Mouse (Mus musculus): Measurements from ENCODE around the gene Sycp2. TPM values are rescaled to one million over a fixed set of nuclear protein-coding genes. Genes with fewer than 3 reads are reported as not detected.
"Not testable (repeated sequence)": the region's sequence is repeated elsewhere in the genome, so short reads cannot be mapped to it uniquely, and the experiment has no call there.

Sycp2 gene
- total RNA-seq, 2 experiments from 2014 or later: 0.79 to 1.3 TPM

GRCm38 (mm10) chr2:178415150-178415448, 7.6 kb upstream of the Sycp2 start:
- intact Hi-C loops (cut with DNase I): no loop called here
- no peak for DNase-seq (ENCODE audit: low spot score in 2 of 2)

DNA sequence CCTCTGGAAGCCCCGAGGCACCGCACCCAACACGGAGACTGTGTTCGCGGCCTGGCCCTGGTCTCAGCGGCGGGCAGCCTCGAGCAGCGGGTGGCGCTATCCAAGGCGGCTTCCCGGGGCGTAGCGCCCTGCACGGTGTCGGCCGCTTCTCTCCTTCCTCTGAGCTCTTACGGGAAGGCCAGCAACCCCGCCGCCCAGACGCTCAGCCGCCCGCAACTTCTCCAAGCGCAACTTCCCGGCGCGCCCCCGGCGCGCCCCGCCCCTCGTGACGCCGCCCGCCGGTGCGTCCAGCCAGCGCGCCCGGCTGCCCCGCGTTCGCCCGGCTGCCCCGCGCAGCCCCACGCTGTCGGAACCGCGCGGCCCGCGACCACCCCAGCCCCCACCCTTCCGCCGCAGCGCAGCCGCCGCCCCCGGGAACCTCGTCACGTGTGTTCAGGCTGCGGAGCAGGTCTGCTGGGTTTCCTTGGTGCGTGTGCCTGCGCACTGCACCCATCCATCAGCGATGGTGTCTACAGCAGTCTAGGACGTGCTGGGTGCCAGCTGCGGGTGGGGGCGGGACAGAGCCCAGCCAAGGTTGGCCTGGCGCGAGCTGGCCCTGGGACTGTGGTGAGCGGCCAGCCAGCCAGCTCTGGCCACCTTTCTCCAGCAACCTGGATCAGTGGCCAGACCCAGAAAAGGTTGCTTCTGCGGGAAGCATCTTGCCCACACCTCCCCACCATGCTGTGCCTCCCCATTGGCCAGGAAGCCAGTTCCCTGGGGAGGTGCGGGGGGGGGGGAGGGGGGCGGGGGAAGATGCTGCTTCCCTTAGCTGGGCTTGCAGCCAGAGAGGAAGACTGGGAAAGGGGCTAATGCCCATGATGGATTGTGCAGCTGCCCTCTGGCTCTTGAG, 7.0 kb upstream of the Sycp2 start, which contains the start of the genes Ppp1r3d and Fam217b:
TSS of gene Ppp1r3d (minus strand) at position 212 of the 889 bp plus-strand sequence.
TSS of gene Fam217b (plus strand) at position 264 of the 889 bp plus-strand sequence.
- intact Hi-C loops (cut with DNase I): no loop called here
- DNase-seq (ENCODE audit: low spot score in 2 of 2): peak; percentile 75 to 81

DNA sequence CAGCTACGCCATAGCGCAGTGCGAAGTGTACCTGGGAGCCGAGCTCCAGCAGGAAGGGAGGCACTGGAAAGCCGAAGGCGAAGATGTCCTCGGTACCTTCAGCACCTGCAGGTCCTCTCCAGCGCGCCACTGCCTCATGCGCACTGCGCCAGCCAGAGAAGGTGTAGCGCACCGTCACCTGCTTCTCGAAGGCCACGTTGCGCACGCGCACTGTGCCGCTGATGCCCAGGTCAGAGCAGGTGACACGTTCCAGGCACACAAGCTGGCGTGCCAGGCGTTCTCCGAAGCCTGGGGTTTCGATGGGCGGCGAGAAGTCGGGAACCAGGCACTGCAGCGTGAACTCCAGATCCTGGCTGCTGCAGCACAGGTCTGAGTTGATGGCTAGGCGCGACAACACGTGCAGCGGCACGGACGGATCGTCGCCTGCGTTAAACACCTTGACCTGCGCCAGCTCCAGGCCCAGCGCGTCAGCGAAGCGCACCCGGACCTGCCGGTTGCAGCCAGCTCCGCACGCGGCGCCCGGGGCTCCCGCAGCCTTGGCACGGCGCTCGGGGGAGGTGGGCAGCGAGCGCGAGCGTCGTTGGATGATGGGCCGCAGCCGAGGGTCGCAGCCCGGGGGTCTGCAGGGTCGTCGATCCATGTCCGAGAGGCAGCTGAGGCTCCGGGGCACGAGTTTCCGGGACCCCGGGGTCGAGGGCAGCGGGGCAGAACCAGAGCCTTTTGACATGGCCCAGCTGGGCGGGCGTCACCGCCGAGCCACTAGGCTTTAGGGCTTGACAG, 6.2 kb upstream of the Sycp2 start:
- intact Hi-C loops (cut with DNase I): no loop called here
- DNase-seq (ENCODE audit: low spot score in 2 of 2): peak; percentile 61 to 71

DNA sequence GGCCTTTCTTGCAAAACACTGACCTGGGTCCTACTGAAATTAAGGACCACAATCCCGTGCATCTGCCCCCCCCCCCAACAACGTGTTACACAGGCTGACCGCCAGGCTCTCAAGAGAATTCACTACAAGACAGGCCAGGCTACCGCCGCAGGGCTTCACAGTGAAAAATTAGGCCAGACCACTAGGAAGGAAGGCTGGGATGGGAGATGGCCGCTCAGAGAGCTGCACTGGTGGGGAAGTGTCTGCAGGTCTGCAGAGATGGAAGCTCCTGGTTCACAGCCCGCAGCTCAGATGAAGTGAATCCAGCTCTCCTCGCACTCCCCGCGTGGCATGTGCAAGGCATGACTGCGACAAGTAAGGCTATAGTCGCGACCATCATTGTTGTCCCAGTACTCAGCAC, 5.6 kb upstream of the Sycp2 start:
- no peak for DNase-seq (ENCODE audit: low spot score in 2 of 2)
- intact Hi-C loops (cut with DNase I): no loop called here

DNA sequence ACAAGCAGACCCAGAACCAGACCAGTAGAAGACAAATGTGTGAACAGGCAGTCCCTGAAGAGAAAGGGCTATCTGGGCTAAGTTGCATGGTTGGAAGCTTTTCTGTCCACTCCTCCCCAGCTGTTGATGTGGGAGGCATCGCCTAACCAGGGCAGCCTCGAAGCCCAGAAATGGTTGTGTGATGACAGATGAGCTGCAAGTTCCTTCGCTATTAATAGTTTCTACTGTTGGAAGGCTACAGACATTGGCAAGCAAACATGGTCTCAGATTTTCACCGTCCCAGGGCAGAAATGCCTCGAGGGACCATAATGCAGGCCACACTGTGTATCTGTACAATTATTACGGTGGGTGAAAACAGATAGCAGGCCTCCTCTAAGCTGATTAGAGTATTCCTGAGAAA, 5.1 kb upstream of the Sycp2 start:
- peak; percentile 35 to 58 for DNase-seq (ENCODE audit: low spot score in 2 of 2)
- intact Hi-C loops (cut with DNase I): no loop called here

GRCm38 (mm10) chr2:178410286-178410685, 2.8 kb upstream of the Sycp2 start:
- intact Hi-C loops (cut with DNase I): no loop called here
- no peak for DNase-seq (ENCODE audit: low spot score in 2 of 2)

DNA sequence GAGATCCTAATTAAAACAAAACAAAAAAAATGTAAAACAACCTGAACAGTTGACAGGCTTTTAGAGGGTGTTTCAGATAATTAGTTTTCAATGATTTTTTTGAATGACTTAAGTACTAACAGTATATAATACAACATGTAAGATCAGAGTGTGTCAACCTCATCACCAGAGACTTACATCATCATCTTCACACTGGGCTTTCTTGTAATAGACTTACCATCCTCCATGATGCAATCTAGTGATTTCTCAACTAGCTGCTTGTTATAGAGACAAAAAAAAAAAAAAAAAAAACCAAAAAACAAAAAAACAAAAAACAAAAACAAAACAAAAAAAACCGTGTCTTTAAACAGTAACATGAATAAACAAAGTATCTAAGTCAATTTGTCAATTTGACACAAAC, 1.5 kb upstream of the Sycp2 start:
- DNase-seq (ENCODE audit: low spot score in 2 of 2): no peak
- intact Hi-C loops (cut with DNase I): no loop called here

- DNase-seq (ENCODE audit: low spot score in 2 of 2): no peak
- intact Hi-C loops (cut with DNase I): no loop called here
These were observed 64.9 kb downstream of the Sycp2 start for GRCm38 (mm10) chr2:178342597-178342996.

- DNase-seq (ENCODE audit: low spot score in 2 of 2); intact Hi-C loops (cut with DNase I): not testable (repeated sequence)
These were observed 65.4 kb downstream of the Sycp2 start for GRCm38 (mm10) chr2:178342105-178342504.

DNA sequence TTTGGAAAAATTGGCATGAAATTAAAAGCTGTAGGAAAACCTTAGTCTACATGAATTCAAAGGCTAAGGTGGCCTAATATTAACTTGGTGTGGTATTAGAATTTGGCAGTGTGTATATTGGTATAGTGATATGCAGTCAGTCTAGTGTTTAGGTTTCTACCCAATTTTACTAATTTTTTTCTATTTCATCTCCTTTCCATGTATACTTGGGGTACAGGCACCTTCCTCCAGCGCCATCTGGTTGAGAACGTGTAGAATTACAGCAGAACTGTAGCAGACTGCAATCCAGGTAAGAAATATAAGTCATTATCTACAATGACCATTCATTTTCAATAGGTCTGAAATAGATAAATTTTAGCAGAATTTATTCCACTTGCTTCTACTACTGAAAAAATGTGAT, 68.4 kb downstream of the Sycp2 start:
- intact Hi-C loops (cut with DNase I): loop anchor here (2.0 kb wide), 2 partner anchors 52 to 202 kb away; no protein-coding TSS in a partner anchor
- no peak for DNase-seq (ENCODE audit: low spot score in 2 of 2)

DNA sequence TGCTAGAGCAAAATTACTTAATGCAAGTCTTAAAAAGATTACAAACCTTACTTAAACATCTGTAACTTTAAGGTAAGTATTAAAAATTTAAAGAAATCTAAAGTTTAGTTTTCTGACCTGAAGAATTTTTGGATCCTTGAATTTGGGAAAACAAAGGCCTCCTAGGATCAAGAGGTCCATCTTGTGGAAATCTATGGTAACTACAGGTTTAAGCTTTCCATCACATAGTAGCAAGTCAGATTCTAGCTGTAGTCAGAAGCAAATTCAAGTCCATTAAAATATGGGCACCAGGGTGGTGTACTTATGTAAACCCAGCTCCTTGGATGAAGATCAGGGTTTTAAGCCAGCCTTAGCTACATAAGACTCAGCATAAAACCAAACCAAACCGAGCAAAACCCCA, 69.6 kb downstream of the Sycp2 start:
- DNase-seq (ENCODE audit: low spot score in 2 of 2): no peak
- intact Hi-C loops (cut with DNase I): loop anchor here (2.0 kb wide), 3 partner anchors 51 to 239 kb away; no protein-coding TSS in a partner anchor

DNA sequence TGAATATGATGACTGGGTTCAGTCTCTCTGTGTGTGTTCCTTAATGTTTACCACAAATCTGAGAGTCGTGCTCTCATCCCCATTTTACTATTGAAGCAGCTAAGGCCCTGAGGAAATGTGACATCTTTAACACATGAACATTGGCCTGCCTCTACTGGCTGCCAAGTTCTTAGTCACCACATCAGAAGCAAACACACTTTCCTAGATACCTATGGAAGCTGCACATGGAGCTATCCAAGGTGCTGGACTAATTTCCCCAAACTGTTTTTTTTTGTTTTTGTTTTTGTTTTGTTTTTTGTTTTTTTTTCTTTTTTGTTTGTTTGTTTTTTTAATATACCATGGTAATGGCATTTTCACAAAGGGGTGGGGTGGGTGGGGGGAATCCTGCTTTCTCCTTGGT, 77.5 kb downstream of the Sycp2 start:
- DNase-seq (ENCODE audit: low spot score in 2 of 2): no peak
- intact Hi-C loops (cut with DNase I): no loop called here

DNA sequence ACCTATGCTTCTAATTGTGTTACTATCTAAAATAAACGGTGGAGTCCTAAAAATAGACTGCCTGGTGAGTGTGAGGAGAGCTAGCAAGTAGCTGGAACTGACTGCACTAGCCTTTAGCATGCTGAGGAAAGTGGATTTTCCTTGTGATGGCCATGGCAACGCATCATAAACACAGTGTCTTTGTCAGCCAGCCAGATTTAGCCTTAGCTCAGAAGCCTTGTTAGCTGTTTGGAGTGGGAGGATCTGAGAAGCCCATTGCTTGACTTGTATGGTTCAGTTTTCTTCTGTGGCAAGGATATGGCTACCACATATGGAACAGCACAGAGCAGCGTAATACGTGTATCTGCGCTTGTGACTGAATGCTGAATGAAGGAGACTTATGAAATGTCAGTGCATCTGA, 77.9 kb downstream of the Sycp2 start:
- DNase-seq (ENCODE audit: low spot score in 2 of 2): peak; percentile 39 to 48
- intact Hi-C loops (cut with DNase I): no loop called here

GRCm38 (mm10) chr2:178327466-178328040, 79.9 kb downstream of the Sycp2 start:
- intact Hi-C loops (cut with DNase I): loop anchor here (2.0 kb wide), 1 partner anchor 31 kb away; no protein-coding TSS in a partner anchor
- DNase-seq (ENCODE audit: low spot score in 2 of 2): peak; percentile 76 to 79

- DNase-seq (ENCODE audit: low spot score in 2 of 2): peak in 1 of 2 experiments; percentile 3
- intact Hi-C loops (cut with DNase I): loop anchor here (2.0 kb wide), 1 partner anchor 30 kb away; no protein-coding TSS in a partner anchor
These were observed 80.6 kb downstream of the Sycp2 start for GRCm38 (mm10) chr2:178326750-178327465.

GRCm38 (mm10) chr2:178326067-178326466, 81.4 kb downstream of the Sycp2 start:
- peak in 1 of 2 experiments; percentile 3 for DNase-seq (ENCODE audit: low spot score in 2 of 2)
- intact Hi-C loops (cut with DNase I): loop anchor here (2.0 kb wide), 1 partner anchor 29 kb away; no protein-coding TSS in a partner anchor

- intact Hi-C loops (cut with DNase I): no loop called here
- peak in 1 of 2 experiments; percentile 3 for DNase-seq (ENCODE audit: low spot score in 2 of 2)
These were observed 82.7 kb downstream of the Sycp2 start for GRCm38 (mm10) chr2:178324818-178325217.

DNA sequence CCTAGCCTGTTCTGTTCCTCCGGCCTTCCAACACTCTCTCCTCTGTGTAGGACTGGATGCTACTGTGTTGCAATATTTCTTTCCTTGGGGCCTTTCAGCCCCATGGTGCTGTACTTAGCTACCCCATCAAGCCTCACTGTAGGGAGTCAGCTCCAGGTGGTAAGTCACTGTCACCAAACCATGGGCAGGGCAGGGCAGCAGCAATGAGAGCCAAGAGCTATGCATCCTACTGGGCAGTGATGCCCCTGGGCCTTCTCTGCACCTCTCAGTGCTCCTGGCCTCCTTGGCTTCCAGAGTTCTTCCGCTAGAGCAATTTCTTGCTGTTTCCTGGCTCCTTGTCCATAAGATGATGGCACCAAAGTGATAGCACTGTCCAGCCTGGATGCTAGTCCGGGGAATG, 83.1 kb downstream of the Sycp2 start:
- intact Hi-C loops (cut with DNase I): no loop called here
- DNase-seq (ENCODE audit: low spot score in 2 of 2): peak in 1 of 2 experiments; percentile 2

DNA sequence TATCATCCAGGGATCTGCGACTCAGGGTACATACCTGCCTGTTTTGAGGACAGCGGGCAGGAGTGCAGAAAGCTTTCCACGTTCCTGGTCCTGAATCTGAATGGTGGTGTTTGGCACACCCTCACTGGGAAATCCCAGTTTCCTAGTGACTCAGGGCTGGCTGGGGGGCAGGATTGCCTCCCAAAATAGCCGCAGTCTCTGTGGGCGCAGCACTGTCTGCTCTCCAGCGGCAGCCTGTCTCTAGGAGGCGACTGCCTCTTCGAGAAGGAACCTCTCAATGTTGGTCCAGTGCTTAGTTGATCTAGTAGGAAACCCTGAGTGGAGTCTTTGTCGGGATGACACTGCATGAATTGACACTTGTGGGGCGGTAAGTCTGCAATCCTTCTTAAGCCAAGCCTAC, 86.2 kb downstream of the Sycp2 start:
- peak; percentile 68 to 73 for DNase-seq (ENCODE audit: low spot score in 2 of 2)
- intact Hi-C loops (cut with DNase I): no loop called here

Data from left cerebral cortex, postnatal 36 days (tissue).